Mouse (Mus musculus) yolk sac, embryonic 10.5 days (tissue): ENCODE results near the gene Rpp40.

Source experiments
- DNase-seq: peaks from one replicate; pipeline ENCODE4 v3.0.0-alpha.2; 2017; ENCODE audit warnings: low spot score

Gene Rpp40

GRCm38 (mm10) chr13:35905879-35906481 is at the start of gene Rpp40:
Rpp40 (minus strand) TSS chr13:35906359.
- peak; percentile 96 for DNase-seq

- no peak for DNase-seq
These were observed 43.8 kb upstream of the Rpp40 start for GRCm38 (mm10) chr13:35949814-35950455.

- peak; percentile 45 for DNase-seq
These were observed 41.3 kb upstream of the Rpp40 start for GRCm38 (mm10) chr13:35947354-35948000.

- no peak for DNase-seq
These were observed 40.6 kb upstream of the Rpp40 start for GRCm38 (mm10) chr13:35946659-35947353.

GRCm38 (mm10) chr13:35940934-35941333 is 34.8 kb upstream of the Rpp40 start:
- no peak for DNase-seq

- no peak for DNase-seq
These were observed 33.9 kb upstream of the Rpp40 start for GRCm38 (mm10) chr13:35939871-35940665.

GRCm38 (mm10) chr13:35937991-35938390 is 31.8 kb upstream of the Rpp40 start:
- no peak for DNase-seq

- DNase-seq, result no peak
These were observed 5.3 kb upstream of the Rpp40 start for GRCm38 (mm10) chr13:35911476-35911875.

- no peak for DNase-seq
These were observed 781 bp downstream of the Rpp40 start for GRCm38 (mm10) chr13:35905378-35905777.

GRCm38 (mm10) chr13:35892866-35893265 is 13.3 kb downstream of the Rpp40 start:
- no peak for DNase-seq

GRCm38 (mm10) chr13:35886121-35886725 is 19.9 kb downstream of the Rpp40 start:
- DNase-seq, result peak; percentile 11

- DNase-seq, result no peak
These were observed 25.6 kb downstream of the Rpp40 start for GRCm38 (mm10) chr13:35880555-35881046.

- DNase-seq, result no peak
These were observed 26.6 kb downstream of the Rpp40 start for GRCm38 (mm10) chr13:35879519-35879918.

- DNase-seq, result no peak
These were observed 27.1 kb downstream of the Rpp40 start for GRCm38 (mm10) chr13:35879068-35879467.

GRCm38 (mm10) chr13:35878282-35878681 is 27.9 kb downstream of the Rpp40 start:
- DNase-seq, result no peak

- DNase-seq, result no peak
These were observed 30.8 kb downstream of the Rpp40 start for GRCm38 (mm10) chr13:35875396-35875795.

- DNase-seq, result no peak
These were observed 35.1 kb downstream of the Rpp40 start for GRCm38 (mm10) chr13:35871107-35871506.

- no peak for DNase-seq
These were observed 35.5 kb downstream of the Rpp40 start for GRCm38 (mm10) chr13:35870659-35871058.

GRCm38 (mm10) chr13:35860916-35861315 is 45.2 kb downstream of the Rpp40 start:
- DNase-seq, result no peak

GRCm38 (mm10) chr13:35857486-35857885 is 48.7 kb downstream of the Rpp40 start:
- no peak for DNase-seq

GRCm38 (mm10) chr13:35852851-35853575 is 53.1 kb downstream of the Rpp40 start:
- no peak for DNase-seq
